Mouse (Mus musculus): ENCODE data around the gene Lrrc36.

The Lrrc36 gene

DNA sequence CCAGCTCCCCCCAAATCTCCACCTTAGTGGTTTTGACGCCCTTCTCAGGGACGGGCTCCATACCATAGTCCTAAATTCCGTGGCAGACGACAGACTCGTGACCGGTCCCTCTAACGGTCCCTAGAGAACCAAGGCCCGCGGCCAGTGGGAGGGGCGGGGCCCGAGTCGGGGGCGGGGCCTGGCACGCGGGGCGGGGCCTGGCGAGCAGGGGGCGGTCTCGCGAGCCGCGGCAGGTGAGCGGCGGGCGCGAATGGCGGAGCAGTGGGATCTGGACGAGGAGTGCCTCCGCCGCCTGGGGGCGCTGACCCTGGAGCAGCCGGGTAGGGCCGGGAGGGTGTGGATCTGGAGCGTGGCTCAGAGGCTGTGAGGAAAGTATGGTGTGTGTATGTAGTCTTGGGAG lies at the start of gene Lrrc36, which contains the start of gene Kctd19:
Lrrc36 (plus strand) TSS at position 181 of the 400 bp plus-strand sequence.
Kctd19 (minus strand) TSS at position 112 of the 400 bp plus-strand sequence.
- DNase-seq = peak; percentile 58 to 72

DNA sequence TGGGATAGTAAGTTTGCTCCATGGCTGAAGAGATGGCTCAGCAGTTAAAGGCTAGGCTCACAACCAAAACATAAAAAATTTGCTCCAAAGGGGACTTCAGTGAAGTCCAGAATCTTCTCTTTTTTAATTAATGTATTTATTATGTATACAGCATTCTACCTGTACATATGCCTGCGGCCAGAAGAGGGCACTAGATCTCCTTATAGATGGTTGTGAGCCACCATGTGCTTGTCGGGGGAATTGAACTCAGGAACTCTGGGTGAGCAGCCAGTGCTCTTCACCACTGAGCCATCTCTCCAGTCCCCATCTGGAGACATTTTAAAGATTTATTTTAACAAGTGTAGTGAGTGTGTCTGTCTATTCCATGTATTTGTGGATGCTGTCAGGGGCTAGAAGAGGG lies 46.3 kb upstream of the Lrrc36 start:
- DNase-seq = no peak

DNA sequence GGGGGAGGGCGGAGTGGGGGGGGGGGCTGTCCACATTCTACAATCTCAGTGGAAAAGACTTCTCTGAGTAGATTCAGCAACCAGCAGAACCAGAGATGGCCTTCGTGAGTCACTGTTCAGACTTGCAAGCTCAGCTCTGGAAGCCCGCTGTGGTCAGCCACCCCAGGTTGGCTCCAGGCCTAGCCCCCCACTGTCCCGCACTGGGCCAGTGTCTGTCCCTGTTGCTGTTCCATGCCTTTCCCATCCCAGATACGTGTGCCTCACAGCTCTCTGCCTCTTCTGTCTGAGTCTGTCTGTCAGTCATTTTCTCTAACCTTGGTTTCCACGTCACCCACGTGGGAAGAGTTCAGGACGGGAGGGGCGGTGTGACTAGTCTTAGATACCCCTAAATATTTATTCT lies 40.9 kb upstream of the Lrrc36 start:
- DNase-seq = peak in 1 of 2 experiments; percentile 46

DNA sequence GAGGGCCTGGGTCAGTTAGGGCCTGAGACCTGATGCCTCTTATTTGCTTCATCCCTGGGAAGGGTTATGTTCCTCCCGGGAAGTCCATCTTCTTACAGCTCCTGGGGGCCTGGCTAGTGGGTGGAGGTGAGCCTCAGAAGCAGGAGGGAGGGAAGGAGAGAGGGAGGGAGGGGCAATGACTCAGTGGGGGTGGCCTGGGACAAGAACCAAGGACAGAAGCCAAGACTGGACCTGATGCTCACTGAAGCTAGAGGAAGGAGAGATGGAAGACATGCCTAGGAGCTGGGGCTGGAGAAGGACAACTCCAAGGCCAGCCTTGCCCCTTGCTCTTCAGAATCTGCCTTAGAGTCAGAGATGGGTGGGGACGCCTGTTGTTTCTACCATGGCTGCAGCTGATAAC lies 40.3 kb upstream of the Lrrc36 start, which contains the start of gene Plekhg4:
Plekhg4 (plus strand) TSS at position 243 of the 400 bp plus-strand sequence.
- DNase-seq = no peak

DNA sequence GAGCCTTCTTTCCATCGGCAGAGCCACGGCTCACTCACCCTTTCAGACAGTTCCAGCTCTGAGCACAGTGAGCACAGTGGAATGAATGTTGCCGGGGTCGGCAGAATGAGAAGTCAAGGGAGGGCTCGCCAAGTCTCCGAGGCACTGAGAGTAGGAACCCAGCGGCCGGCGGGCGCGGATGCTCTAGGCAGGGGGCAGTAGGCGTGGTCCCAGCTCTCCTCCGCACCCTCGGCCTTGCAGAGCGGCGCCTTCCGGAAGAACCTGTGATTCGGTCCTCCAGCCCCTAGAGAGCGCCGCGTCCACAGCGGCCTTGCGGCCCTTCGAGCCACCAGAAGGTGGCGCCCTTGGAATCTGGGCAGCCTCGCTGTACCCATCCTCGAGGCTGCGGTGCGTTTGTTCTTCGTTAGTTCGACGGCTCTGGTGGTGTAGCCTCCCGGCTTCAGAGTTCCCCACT lies 38.8 kb upstream of the Lrrc36 start:
- DNase-seq = peak in 1 of 2 experiments; percentile 39

DNA sequence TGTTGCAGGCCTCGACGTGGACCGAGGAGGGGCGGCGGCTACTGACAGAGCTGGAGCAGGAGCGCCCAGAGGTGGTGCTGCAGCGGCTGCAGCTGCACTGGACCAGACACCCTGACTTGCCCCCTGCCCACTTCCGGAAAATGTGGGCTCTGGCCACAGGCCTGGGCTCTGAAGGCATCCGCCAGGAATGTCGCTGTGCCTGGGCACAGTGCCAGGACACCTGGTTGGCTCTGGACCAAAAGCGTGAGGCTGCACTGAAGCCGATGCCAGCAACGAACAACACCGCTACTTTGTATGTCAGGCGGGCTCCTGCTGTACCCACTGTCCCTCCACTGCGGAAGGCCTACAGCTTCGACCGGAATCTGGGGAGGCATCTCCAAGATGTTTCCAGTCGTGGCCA lies 34.7 kb upstream of the Lrrc36 start:
- peak; percentile 43 to 58 for DNase-seq

DNA sequence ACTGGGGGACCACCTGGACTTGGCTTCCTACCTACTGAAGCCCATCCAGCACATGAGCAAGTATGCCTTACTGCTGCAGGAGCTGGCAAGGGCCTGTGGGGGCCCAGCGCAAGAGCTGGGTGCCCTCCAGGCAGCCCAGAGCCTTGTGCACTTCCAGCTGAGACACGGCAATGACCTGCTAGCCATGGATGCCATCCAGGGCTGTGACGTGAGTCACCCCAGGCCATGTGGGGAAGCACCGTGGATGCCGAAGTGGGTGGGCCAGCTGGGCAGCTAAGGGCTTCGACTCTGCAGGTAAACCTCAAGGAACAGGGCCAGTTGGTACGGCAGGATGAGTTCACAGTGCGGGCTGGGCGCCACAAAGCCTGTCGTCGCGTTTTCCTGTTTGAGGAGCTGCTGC lies 33.1 kb upstream of the Lrrc36 start:
- DNase-seq = no peak

DNA sequence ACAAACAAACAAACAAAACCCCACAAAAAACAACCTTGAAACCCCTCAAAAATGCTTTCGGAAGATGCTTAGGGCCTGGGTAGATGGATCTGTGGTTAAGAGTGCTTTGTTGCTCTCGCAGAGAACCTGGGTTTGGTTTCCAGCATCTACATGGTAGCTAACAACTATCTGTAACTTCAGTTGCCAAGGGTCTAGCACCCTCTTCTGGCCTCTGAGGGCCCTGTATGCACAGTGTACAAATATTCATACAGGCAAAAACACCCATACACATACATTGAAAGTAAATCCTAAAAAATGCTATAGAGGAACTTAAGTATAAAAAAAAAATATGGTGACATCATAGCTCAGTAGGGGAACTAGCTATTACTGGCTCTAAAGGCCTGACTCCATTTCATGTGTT lies 29.3 kb upstream of the Lrrc36 start:
- DNase-seq = no peak

DNA sequence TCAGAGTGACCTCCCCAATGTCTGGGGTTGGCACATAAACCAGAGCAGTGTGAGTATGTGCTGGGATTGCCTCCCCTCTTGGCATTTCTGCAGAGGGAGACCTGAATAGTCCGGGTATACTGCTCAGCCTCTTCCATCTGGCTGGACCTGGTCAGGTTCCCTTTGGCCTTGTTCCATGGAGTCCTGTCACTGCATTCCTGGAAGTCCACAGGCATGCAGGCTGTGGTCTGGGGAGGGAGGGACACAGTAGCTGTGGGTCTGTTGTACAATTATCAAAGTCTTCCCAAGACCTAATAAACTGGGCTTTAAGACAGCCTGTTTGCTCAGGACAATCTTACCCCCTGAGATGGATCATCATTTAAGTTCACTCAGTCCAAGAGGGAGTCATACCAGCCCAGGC lies 26.2 kb upstream of the Lrrc36 start:
- DNase-seq = no peak

DNA sequence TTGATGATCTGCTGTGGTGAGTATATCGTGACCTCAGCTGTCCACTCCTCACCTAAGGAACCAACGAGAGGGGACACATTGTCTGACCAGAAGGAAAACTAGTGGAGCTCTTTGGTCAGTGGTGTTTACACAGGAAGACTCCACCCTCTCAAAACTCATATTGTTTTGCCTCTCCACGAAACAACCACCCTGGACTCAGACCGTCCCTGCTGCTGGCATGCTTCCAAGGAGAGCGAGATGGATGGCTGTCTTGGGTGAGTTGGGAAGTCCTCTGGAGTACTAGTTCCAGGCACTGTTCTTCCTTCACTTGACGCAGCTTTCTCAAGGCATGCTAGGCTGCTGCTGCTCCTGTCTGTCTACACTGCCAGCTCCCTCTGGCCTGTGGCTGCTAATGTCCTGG lies 24.3 kb upstream of the Lrrc36 start:
- no peak for DNase-seq

DNA sequence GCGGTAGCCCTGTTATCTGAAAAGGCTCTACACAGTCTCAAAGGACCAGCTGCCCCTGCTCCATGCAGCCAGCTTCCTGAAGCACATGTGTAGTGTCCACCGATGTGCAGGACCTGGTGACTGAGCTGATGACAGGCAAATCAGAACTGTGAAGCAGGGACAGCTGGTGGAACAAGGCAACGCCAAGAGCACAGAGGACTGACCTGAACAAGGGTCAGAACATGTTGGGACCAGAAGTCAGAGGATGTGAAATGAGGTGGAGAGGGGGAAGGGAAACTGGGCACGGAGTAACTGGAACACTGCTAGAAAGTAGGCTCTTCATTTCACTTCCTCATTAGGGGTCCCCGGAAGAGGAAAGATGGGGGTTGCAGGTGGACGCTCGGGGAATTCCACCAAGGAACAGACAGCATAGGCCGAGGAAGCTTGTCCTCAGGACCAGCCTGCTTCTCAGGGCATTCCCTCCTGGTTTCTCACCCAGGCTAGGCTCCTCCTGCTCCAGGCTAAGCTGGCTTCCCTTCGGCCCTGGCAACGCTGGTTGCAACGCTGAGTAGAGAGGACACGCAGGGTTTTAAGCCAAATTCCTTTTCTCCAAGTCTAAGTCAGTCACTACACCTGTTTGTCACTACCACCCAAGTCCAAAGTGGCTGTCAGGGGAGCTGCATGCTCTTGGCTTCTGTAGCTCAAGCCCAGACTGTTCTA lies 20.1 kb upstream of the Lrrc36 start:
- DNase-seq = no peak

DNA sequence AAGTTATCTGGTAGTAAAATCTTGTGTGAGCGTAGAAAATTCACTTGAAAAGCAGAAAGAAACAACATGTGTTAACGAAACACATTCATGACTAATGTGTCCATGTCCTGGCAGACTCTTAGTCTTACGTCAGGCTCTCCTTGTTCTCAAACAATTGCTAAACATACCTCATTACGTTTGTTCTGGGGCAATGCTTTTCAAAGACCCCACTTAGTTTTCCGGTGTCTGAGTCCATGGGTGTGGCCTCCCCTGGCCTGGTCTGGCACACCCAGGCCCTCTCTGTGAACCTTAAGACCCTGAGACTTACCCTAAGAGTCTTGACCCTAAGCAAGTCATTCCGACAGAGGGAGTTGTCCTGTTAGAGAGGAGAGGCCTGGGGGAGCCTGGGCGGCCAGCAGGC lies 19.5 kb upstream of the Lrrc36 start:
- no peak for DNase-seq

DNA sequence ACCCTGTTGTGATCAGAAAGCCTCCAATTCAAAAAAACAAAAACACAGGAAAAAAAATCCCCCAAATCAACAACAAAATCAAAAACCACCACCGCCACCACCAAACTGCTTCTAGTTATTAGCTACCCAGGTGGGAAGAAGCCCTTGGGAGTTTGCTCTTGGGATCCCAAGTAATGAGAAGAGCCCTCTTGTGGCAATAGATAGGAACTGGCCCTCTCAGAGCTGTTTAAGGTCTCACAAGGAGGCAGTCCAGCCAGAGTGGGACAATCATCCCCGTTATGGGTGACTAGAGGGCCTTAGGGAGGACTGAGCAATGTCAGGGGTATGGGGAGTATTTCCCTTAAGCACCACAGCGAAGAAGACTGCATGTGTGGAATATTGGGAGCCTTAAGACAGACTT lies 15.6 kb upstream of the Lrrc36 start:
- DNase-seq = peak; percentile 35 to 57

DNA sequence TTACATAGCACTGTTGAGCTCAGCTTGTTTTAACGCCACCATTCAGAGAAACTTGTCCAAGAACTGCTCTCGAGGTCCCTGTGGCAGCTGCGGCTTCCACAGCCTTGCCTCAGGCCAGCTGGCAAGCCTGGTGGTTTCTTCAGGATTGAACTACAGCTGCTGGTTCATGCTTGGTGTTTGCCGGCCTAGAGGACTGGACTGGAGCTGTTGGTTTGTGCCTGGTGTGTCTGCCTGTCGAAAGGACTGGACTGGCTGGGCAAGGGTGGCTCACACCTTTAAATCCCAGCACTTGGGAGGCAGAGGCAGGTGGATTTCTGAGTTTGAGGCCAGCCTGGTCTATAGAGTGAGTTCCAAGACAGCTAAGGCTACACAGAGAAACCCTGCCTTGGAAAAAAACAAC lies 13.4 kb upstream of the Lrrc36 start:
- no peak for DNase-seq

DNA sequence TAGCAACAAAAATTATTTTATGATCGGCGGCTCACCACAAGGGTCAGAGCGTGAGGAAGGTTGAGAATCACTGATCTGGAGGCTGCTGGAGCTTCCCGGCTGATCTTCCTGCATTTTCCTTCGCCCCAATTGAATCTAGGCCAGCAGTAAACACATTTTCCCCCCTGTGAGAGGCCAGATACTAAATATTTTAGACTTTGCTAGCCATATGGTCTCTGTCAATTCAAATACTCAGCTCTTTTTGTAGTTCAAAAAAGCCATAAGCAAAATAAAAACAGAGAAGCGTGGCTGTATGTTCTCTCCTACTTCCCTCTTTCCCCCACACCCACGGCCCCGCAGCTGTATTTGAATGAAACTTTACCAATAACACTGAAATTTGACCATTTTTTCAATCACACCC lies 9.9 kb upstream of the Lrrc36 start:
- DNase-seq = no peak

DNA sequence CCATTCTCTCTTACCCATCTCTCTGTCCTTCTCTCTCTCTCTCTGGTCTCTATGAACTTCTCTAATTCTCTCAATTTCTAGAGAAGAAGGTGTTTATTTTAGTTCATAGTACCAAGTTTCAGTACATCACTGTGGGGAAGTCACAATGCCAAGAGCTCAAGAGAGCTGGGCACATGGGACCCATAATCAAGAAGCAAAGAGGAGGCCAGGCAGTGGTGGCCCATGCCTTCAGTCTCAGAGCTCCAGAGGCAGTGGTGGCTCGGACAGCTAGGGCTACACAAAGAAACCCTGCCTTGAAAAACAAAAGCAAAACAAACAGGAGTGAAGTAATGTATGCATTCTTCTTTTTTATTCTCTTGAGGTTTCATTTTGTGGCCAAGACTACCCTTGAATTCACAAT lies 8.9 kb upstream of the Lrrc36 start:
- DNase-seq = no peak

DNA sequence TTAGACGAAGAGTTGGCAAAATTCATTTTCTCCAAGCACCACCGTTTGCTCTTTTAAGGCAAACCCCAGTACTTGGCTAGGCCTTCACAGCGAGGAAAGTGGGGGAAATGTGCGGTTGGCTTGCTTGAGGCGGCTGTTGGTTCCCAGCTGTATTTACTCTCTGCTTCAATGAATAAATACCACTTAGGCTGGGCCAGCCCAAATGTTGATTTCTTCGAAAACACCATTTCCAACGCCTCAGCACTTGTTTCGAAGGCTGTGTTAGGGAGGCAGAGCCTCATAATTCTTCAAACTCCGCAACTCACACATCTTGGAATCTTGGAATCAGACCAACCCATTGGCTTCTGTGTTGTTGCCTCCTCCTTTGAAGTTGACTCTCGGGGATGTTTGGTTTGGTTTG lies 7.0 kb upstream of the Lrrc36 start:
- no peak for DNase-seq

DNA sequence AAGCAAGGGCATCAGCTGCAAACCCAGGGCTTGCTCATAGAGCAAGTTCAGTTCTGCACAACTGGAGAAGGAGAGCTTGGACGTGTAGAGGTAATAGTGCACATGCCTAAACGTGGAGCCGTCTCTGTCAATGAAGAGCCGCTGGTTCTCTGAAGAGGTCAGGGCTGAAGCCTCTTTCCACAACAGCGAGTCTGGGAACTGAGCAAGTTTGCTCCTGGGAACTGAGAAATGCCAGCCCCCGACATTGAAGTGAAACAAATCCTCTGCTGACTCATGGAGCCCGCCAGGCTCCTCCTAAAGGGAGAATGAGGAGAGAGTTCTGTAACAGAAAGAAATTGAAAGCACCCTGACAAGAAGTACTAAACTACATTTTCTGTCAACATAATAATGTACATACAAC lies 5.0 kb upstream of the Lrrc36 start:
- DNase-seq = no peak

DNA sequence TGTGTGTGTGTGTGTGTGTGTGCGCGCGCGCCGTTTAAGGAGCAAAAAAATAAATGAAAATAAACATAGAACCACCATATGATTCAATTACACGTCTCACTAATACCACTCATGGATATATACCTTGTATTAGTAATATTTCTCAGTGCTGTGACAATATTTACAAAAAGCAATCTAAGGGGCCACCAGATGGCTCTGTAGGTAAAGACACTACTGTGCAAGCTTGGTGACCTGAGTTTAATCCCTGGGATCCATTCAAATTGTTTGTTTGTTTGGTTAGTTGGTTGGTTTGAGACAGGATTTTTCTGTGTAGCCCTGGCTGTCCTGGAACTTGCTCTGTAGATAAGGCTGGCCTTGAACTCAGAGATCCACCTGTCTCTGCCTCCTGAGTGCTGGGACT lies 3.4 kb upstream of the Lrrc36 start:
- no peak for DNase-seq

DNA sequence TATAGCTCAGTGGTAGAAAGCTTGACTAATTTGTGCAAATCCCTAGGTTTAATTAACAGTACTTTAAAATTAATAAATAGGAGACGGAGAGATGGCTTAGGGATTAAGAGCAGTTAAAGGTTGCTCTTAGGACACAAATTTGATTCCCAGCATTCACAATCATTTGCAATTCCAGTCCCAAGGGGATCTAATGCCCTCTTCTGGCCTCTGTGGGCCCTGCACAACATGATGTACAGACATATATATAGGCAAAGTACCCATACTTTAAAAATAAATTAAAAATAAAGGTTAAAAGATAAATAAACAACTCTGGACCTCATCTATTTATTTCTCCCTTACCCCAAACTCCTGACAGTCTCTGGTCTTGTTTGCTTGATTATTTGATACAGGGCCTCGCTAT lies 5.6 kb downstream of the Lrrc36 start:
- DNase-seq = no peak

DNA sequence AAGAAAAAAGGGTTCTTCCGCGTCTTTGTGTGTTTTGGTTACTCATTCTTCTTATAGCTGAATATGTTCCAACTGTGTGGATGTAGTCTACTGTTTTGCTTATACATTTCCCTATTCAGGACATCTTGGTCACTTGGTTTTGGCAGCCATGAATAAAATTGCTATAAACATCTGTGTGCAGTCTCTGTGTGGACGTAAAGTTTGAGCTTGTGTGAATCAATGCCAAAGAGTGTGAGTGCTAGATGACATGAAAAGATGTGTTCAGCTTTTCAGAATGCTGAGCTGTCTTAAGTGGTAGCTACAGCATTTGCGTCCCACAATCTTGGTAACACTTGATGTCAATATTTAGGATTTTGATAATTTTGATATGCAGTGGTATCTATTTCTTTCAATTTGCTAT lies 6.4 kb downstream of the Lrrc36 start:
- no peak for DNase-seq

DNA sequence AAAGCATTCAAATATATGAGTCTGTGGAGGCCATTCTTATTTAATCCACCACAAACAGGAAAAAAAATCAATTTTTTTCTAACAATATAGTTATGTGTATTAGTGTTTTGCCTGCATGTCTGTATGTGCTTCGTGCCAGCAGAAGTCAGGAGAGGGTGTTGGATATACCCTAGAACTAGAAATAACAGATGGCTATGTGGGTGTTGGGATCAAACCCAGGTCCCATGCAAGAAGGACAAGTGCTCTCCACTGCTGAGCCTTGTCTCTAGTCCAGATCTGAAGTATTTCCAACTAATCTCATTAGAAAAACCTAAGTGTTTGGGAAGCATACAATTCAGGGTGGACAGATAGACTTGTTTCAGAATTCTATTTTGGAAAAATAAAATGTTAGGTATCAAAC lies 8.6 kb downstream of the Lrrc36 start:
- peak in 1 of 2 experiments; percentile 38 for DNase-seq

DNA sequence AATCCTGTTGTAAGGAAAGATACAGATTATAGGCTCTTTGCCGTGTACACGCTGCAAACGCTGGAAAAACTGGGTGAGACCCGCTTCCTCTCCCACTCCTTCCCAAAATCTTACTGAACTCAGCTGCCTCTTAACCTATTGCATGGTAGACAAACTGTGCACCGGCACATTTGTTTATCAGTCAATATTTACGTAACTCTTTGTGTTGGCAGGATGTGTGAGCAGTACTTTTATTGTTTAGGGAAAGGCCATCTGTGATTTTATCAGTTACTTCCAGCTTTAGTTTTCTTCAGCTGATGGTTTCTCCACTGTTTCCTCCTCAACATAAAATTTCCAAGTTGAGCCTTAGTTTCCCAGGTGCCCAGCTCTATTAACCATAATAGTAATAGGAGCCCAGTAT lies 13.5 kb downstream of the Lrrc36 start:
- no peak for DNase-seq

DNA sequence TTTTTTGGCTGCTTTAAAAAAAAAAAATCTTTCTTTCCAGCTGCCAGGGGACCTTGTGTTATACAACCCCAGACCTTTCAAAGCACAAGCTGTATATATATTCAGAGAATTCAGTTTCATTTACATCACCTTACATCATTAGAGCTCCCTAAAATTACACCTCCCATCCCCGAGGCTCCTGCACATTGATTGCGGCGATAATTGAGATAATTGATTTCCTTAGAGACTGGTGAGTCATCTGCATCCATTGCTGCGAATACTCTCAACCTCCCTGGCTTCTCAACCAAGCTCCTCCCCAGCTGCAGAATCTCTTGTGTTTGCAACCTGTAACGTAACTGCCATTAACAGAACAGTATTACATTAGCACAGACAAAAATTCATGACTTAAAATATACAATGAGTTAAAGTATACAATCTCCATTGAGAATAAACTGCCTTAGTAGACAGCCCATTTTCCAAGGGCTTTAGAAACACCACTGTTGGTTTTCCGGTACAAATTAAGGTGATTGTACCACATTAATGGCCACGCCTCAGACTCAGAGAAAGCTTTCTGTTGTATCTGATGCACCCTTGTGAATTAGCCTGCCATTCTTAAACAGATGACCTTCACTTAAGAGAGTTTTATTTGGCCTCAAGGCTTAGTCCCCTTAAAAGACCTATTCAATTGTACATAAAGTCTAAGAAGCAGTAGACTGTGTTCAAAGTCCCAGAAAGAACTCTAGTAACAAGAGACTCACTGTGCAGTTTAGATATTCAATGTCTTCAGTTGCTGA lies 18.6 kb downstream of the Lrrc36 start:
- DNase-seq = no peak

Measured in cerebellum, postnatal 36 days (tissue).